Mouse (Mus musculus) c-Kit-positive CD71-positive TER-119-positive erythroid progenitor cells, embryonic 14.5 days (primary cell): ENCODE results near the gene Smco3.

Experiments
- DNase-seq: peaks from one replicate; pipeline ENCODE4 v3.0.0-alpha.2; 2013; ENCODE audit warnings: low spot score

The Smco3 gene

GRCm38 (mm10) chr6:136845706-136846480 lies 10.6 kb upstream of the Smco3 start:
- no peak for DNase-seq

- DNase-seq = no peak
Measured at GRCm38 (mm10) chr6:136844903-136845302, 9.7 kb upstream of the Smco3 start.

GRCm38 (mm10) chr6:136837323-136837722 lies 2.1 kb upstream of the Smco3 start:
- DNase-seq = no peak

- DNase-seq = no peak
Measured at GRCm38 (mm10) chr6:136831712-136832111, 3.5 kb downstream of the Smco3 start.

- DNase-seq = no peak
Measured at GRCm38 (mm10) chr6:136828681-136829080, 6.6 kb downstream of the Smco3 start.

- peak; percentile 95 for DNase-seq
Measured at GRCm38 (mm10) chr6:136827881-136828561, 7.2 kb downstream of the Smco3 start, which contains the start of gene Wbp11. Wbp11 (minus strand) TSS chr6:136828233.

- DNase-seq = no peak
Measured at GRCm38 (mm10) chr6:136827516-136827880, 7.8 kb downstream of the Smco3 start, which contains the start of gene BC049715. BC049715 (plus strand) TSS chr6:136827626.

- DNase-seq = no peak
Measured at GRCm38 (mm10) chr6:136827116-136827515, 8.1 kb downstream of the Smco3 start.

- no peak for DNase-seq
Measured at GRCm38 (mm10) chr6:136824987-136825386, 10.3 kb downstream of the Smco3 start.

- no peak for DNase-seq
Measured at GRCm38 (mm10) chr6:136821086-136821485, 14.2 kb downstream of the Smco3 start.

GRCm38 (mm10) chr6:136820381-136820780 lies 14.9 kb downstream of the Smco3 start:
- DNase-seq = no peak

GRCm38 (mm10) chr6:136817549-136817948 lies 17.7 kb downstream of the Smco3 start:
- no peak for DNase-seq

GRCm38 (mm10) chr6:136816826-136817225 lies 18.4 kb downstream of the Smco3 start:
- no peak for DNase-seq

GRCm38 (mm10) chr6:136815381-136815780 lies 19.9 kb downstream of the Smco3 start:
- no peak for DNase-seq

GRCm38 (mm10) chr6:136813117-136813516 lies 22.1 kb downstream of the Smco3 start:
- no peak for DNase-seq

GRCm38 (mm10) chr6:136811196-136811595 lies 24.1 kb downstream of the Smco3 start:
- no peak for DNase-seq

- no peak for DNase-seq
Measured at GRCm38 (mm10) chr6:136809673-136810072, 25.6 kb downstream of the Smco3 start.

- peak; percentile 60 for DNase-seq
Measured at GRCm38 (mm10) chr6:136809077-136809476, 26.2 kb downstream of the Smco3 start.

GRCm38 (mm10) chr6:136808631-136809046 lies 26.6 kb downstream of the Smco3 start:
- peak; percentile 55 for DNase-seq

- peak; percentile 94 for DNase-seq
Measured at GRCm38 (mm10) chr6:136808014-136808417, 27.2 kb downstream of the Smco3 start, which contains the start of gene H2afj. H2afj (plus strand) TSS chr6:136808244.

GRCm38 (mm10) chr6:136807395-136808013 lies 27.7 kb downstream of the Smco3 start:
- DNase-seq = no peak

GRCm38 (mm10) chr6:136806819-136807218 lies 28.4 kb downstream of the Smco3 start:
- DNase-seq = no peak

GRCm38 (mm10) chr6:136805409-136805775 lies 29.9 kb downstream of the Smco3 start:
- DNase-seq = no peak
